In the genomic region with DNA sequence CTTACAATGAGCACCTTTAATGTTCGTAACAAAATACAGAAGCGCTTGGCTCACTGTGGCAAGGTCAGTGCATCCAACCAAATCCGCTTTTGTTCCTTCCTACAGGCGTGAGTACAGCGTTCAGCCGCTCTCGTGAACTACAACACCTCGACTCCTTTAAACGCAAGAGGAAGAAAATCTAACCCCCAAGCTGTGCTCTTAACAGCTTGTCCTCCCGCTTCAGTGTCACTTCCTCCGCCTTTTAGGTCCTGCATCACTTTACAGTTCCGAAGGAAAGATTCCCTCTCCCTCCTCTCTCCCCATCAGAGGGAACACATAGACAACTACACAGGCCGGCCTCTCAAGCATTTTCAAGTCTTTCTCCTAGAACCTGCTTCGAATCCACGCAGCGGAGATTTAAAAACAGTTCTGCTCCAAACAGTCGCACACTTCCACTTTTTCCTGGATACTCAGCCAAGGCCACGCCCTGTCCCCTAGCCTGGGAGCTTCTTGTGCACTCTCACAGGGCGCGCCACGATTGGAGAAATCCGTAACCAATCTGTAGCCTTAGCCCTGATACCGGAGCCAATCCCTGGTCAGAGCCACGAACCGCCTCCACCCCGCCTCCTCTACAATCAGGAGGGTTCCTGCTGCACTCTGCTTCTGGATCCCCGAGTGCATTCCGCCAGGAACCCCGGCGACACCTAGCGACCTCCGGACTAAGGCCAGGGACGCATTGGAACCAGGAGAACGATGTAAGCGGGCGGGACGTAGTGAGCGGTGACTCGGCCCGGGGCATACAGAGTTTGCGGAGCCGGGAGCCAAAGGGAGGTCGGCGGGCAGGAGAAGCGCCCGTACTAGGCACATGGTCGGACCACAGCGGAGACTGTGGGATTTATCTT, we compare ENCODE assay signal across 8 mouse cellular contexts. TPM values are rescaled to one million over a fixed set of nuclear protein-coding genes. Genes with fewer than 3 reads are reported as not detected.
DNase-seq lines count a peak whose midpoint lies in the region; ATAC-seq lines count a peak whose summit lies in the region.

A gene (plus strand): TSS at position 610 of the 881 bp plus-strand sequence.

- peak; percentile 97 for DNase-seq in adipocyte (ENCODE audit: low spot score)
- DNase-seq in embryo, embryonic 10.5 days (ENCODE audit: low spot score), result peak; percentile 98
- DNase-seq in gastrocnemius, postnatal 14 days, result peak; percentile 91
- DNase-seq in left cerebral cortex, postnatal 10 days (ENCODE audit: extremely low spot score in 1 of 2, low spot score in 2 of 2), result peak; percentile 89 to 94
- DNase-seq in right cerebral cortex, postnatal 25 days, result peak; percentile 87
- peak; percentile 83 to 90 for DNase-seq in urinary bladder, postnatal 4 days (ENCODE audit: low spot score in 2 of 2)

- intact Hi-C loops in gastrocnemius, postnatal 14 days (cut with DNase I; ENCODE audit: low total_unique reads), result no loop called here
- intact Hi-C loops in left cerebral cortex, postnatal 10 days (cut with DNase I), result no loop called here

- ATAC-seq in inflammation-experienced regulatory T-cells, adult 6 months, result peak; percentile 100
- ATAC-seq in megakaryocyte-erythroid progenitor cell, adult 5-6 weeks (replicated peaks; ENCODE audit: low FRiP score, low TSS enrichment, poor library complexity, severe bottlenecking), result peak; percentile 98

RNA-seq across cellular contexts. Expression of the gene that starts here (rescaled TPM):
- 1 to 10 TPM; 4.2 to 4.3 TPM for total RNA-seq in gastrocnemius, postnatal 14 days (2021)
- polyA plus RNA-seq in inflammation-experienced regulatory T-cells, adult 6 months (2017; shearing (Covaris generic)), result 1 to 10 TPM; 4.8 to 5.2 (median 4.8) TPM
- total RNA-seq in left cerebral cortex, postnatal 10 days (2021), result 1 to 10 TPM; 3.2 to 3.7 TPM
- 6.1 and 13.5 TPM in 2 replicates for total RNA-seq in megakaryocyte-erythroid progenitor cell, adult 5-6 weeks (2014; fragmentation: Nextera tagmentation)
- total RNA-seq in megakaryocyte-erythroid progenitor cell, adult 5-6 weeks (2017), result 11.6 and 15.1 TPM in 2 replicates

Comparison
In these comparisons a context has a peak if more than half of its experiments do, and no peak if none do; other contexts are left out.
1. Peak in every context shown above with its lines: DNase-seq and ATAC-seq.